Mouse (Mus musculus) v-Abl transformed pro-B cells (cell line): ENCODE measurements around the gene Cyp46a1.

Experiments
- in situ Hi-C, 2 experiments: fragments of 400-800 bp; cut with MboI; formaldehyde crosslinking; loops; one replicate each; pipeline ENCODE4 v1.15.1; 2025; ENCODE audit not compliant: unreplicated experiment in 2 of 2

Cyp46a1 gene

GRCm38 (mm10) chr12:108310456-108311027, 23.6 kb upstream of the Cyp46a1 start:
- in situ Hi-C loops: no loop called here

GRCm38 (mm10) chr12:108311741-108312290, 22.4 kb upstream of the Cyp46a1 start:
- in situ Hi-C loops: no loop called here

GRCm38 (mm10) chr12:108312432-108312851, 21.7 kb upstream of the Cyp46a1 start:
- in situ Hi-C loops: no loop called here

- in situ Hi-C loops: no loop called here
These were observed 20.9 kb upstream of the Cyp46a1 start for GRCm38 (mm10) chr12:108313244-108313772.

- in situ Hi-C loops: no loop called here
These were observed 18.4 kb upstream of the Cyp46a1 start for GRCm38 (mm10) chr12:108315818-108316217.

- in situ Hi-C loops: no loop called here
These were observed 17.5 kb upstream of the Cyp46a1 start for GRCm38 (mm10) chr12:108316655-108317054.

GRCm38 (mm10) chr12:108317201-108317738, 16.9 kb upstream of the Cyp46a1 start:
- in situ Hi-C loops: no loop called here

GRCm38 (mm10) chr12:108317826-108318430, 16.3 kb upstream of the Cyp46a1 start:
- in situ Hi-C loops: no loop called here

GRCm38 (mm10) chr12:108318499-108318898, 15.7 kb upstream of the Cyp46a1 start:
- in situ Hi-C loops: no loop called here

GRCm38 (mm10) chr12:108320096-108320495, 14.1 kb upstream of the Cyp46a1 start:
- in situ Hi-C loops: no loop called here

- in situ Hi-C loops: no loop called here
These were observed 7.8 kb upstream of the Cyp46a1 start for GRCm38 (mm10) chr12:108326401-108326800.

GRCm38 (mm10) chr12:108327889-108328491, 6.2 kb upstream of the Cyp46a1 start:
- in situ Hi-C loops: no loop called here

- in situ Hi-C loops: loop anchor here in 1 of 2 experiments (5.0 kb wide), 1 partner anchor 164 kb away; no protein-coding TSS in a partner anchor
These were observed 1.1 kb upstream of the Cyp46a1 start for GRCm38 (mm10) chr12:108333056-108333455.

- in situ Hi-C loops: loop anchor here in 1 of 2 experiments (5.0 kb wide), 1 partner anchor 164 kb away; no protein-coding TSS in a partner anchor
These were observed 699 bp upstream of the Cyp46a1 start for GRCm38 (mm10) chr12:108333481-108333882.

- in situ Hi-C loops: loop anchor here in 1 of 2 experiments (5.0 kb wide), 1 partner anchor 163 kb away; no protein-coding TSS in a partner anchor
These were observed 348 bp downstream of the Cyp46a1 start for GRCm38 (mm10) chr12:108334529-108334928.

GRCm38 (mm10) chr12:108338572-108339190, 4.5 kb downstream of the Cyp46a1 start:
- in situ Hi-C loops: no loop called here

GRCm38 (mm10) chr12:108348151-108348550, 14.0 kb downstream of the Cyp46a1 start:
- in situ Hi-C loops: no loop called here

- in situ Hi-C loops: no loop called here
These were observed 14.8 kb downstream of the Cyp46a1 start for GRCm38 (mm10) chr12:108349026-108349425.

GRCm38 (mm10) chr12:108350931-108351330, 16.8 kb downstream of the Cyp46a1 start:
- in situ Hi-C loops: no loop called here

- in situ Hi-C loops: no loop called here
These were observed 18.4 kb downstream of the Cyp46a1 start for GRCm38 (mm10) chr12:108352371-108353136.
